Mouse (Mus musculus): ENCODE data around the gene Ctnnd2.

DNA sequence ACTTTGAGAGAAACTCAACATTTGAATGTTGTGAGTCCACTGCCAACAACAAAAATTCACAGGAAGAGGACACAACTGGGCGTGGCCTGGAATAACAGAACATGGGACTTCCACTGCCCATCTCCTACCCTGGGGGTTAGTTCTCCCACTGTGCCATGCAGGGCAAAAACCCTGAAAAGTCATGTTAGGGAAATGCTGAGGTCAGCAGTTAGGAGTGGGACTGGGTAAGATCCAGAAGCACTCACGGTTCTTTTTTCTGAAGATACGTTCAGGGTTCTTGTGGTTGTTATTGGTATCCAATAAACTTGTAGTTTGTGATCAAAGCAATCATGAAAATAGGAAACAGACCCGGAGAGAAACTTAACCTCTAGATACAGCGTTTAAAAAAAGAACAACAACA is 695.0 kb downstream of the Ctnnd2 start:
- TF ChIP-seq CTCF (IDR thresholded peaks at IDR 0.05; ENCODE audit: borderline replicate concordance, insufficient read depth, low read depth, low read length) (no peak), POLR2A (IDR thresholded peaks at IDR 0.05; ENCODE audit: borderline replicate concordance, insufficient read depth, low read length) (no peak)

Measured in cerebellum, adult 2 months (tissue).